Mouse (Mus musculus) adrenal gland, postnatal 10 days (tissue): ENCODE measurements around the gene Uts2. TPM values are rescaled to one million over a fixed set of nuclear protein-coding genes. Genes with fewer than 3 reads are reported as not detected.

Source experiments
- DNase-seq: peaks from one replicate; pipeline ENCODE4 v3.0.0; 2021; ENCODE audit warnings: mixed read lengths
- long read RNA-seq, 2 experiments: library from polyadenylated mRNA; stranded (forward); transcript quantifications; one replicate each; pipeline ENCODE4 v2.0.0; 2021
- total RNA-seq, 2 experiments: library from RNA; stranded (reverse); gene quantifications; 2 replicates each; pipeline ENCODE4 v1.2.3; 2021

Gene Uts2
- total RNA-seq = not detected
- long read RNA-seq, experiment 1 = 0 reads
- long read RNA-seq, experiment 2 = 0 reads

GRCm38 (mm10) chr4:150996797-150997196 lies at the start of gene Uts2:
Gene Uts2, plus strand, starts transcription at chr4:150997097.
- no peak for DNase-seq

- no peak for DNase-seq
These were observed 45.9 kb upstream of the Uts2 start for GRCm38 (mm10) chr4:150950972-150951371.

GRCm38 (mm10) chr4:150956369-150957105 lies 40.4 kb upstream of the Uts2 start:
- peak; percentile 8 for DNase-seq

- no peak for DNase-seq
These were observed 39.8 kb upstream of the Uts2 start for GRCm38 (mm10) chr4:150957106-150957458.

- no peak for DNase-seq
These were observed 38.4 kb upstream of the Uts2 start for GRCm38 (mm10) chr4:150958536-150958935.

GRCm38 (mm10) chr4:150962231-150962630 lies 34.7 kb upstream of the Uts2 start:
- DNase-seq = peak; percentile 83

- DNase-seq = peak; percentile 15
These were observed 33.2 kb upstream of the Uts2 start for GRCm38 (mm10) chr4:150963711-150964110.

GRCm38 (mm10) chr4:150964635-150965554 lies 32.0 kb upstream of the Uts2 start:
- DNase-seq = peak; percentile 93

- DNase-seq = no peak
These were observed 31.3 kb upstream of the Uts2 start for GRCm38 (mm10) chr4:150965555-150965951.

GRCm38 (mm10) chr4:150966556-150966955 lies 30.3 kb upstream of the Uts2 start:
- DNase-seq = peak; percentile 74

- DNase-seq = no peak
These were observed 27.9 kb upstream of the Uts2 start for GRCm38 (mm10) chr4:150968956-150969355.

GRCm38 (mm10) chr4:150973264-150973663 lies 23.6 kb upstream of the Uts2 start:
- DNase-seq = peak; percentile 40

- DNase-seq = no peak
These were observed 21.8 kb upstream of the Uts2 start for GRCm38 (mm10) chr4:150975145-150975544.

GRCm38 (mm10) chr4:150978156-150978910 lies 18.6 kb upstream of the Uts2 start:
- DNase-seq = no peak

GRCm38 (mm10) chr4:150979455-150979854 lies 17.4 kb upstream of the Uts2 start:
- no peak for DNase-seq

- no peak for DNase-seq
These were observed 16.7 kb upstream of the Uts2 start for GRCm38 (mm10) chr4:150980153-150980552.

- peak; percentile 43 for DNase-seq
These were observed 6.7 kb upstream of the Uts2 start for GRCm38 (mm10) chr4:150990148-150990547.

GRCm38 (mm10) chr4:150998626-150999025 lies 1.7 kb downstream of the Uts2 start:
- no peak for DNase-seq

- DNase-seq = no peak
These were observed 4.5 kb downstream of the Uts2 start for GRCm38 (mm10) chr4:151001397-151001796.

- no peak for DNase-seq
These were observed 8.9 kb downstream of the Uts2 start for GRCm38 (mm10) chr4:151005656-151006318.

- DNase-seq = peak; percentile 63
These were observed 10.0 kb downstream of the Uts2 start for GRCm38 (mm10) chr4:151006945-151007344.

GRCm38 (mm10) chr4:151010316-151010715 lies 13.4 kb downstream of the Uts2 start:
- DNase-seq = no peak
